Mouse (Mus musculus) forebrain, embryonic 16.5 days (tissue): ENCODE data around the gene Eng. TPM values are rescaled to one million over a fixed set of nuclear protein-coding genes. Genes with fewer than 3 reads are reported as not detected.

Experiments
- ATAC-seq: fragments of 200-750 bp; cut with Nextera tagmentation; 2 replicates; pipeline ENCODE4 v1.8.0; 2017; ENCODE audit warnings: mild to moderate bottlenecking, moderate library complexity
- H3K27ac ChIP-seq: fragments of 300-500 bp; sonication (generic); 2 replicates; pipeline ENCODE4 v1.5.1; 2014; ENCODE audit warnings: low read length, control low read depth
- H3K27me3 ChIP-seq: fragments of 300-500 bp; sonication (generic); replicated peaks from 2 replicates; pipeline ENCODE4 v1.6.1; 2014; ENCODE audit warnings: low read length; ENCODE audit not compliant: control insufficient read depth, insufficient read depth
- H3K36me3 ChIP-seq: fragments of 300-500 bp; sonication (generic); 2 replicates; pipeline ENCODE4 v1.6.1; 2014; ENCODE audit not compliant: control insufficient read depth, insufficient read depth
- H3K4me1 ChIP-seq: fragments of 300-500 bp; sonication (generic); replicated peaks from 2 replicates; pipeline ENCODE4 v1.6.1; 2014; ENCODE audit warnings: low read length; ENCODE audit not compliant: control insufficient read depth, insufficient read depth
- H3K4me2 ChIP-seq: fragments of 300-500 bp; sonication (generic); 2 replicates; pipeline ENCODE4 v1.6.1; 2014; ENCODE audit warnings: mild to moderate bottlenecking, low read length, control low read depth
- H3K4me3 ChIP-seq: fragments of 300-500 bp; sonication (generic); replicated peaks from 2 replicates; pipeline ENCODE4 v1.5.1; 2014; ENCODE audit warnings: mild to moderate bottlenecking, low read length, control low read depth
- H3K9ac ChIP-seq: fragments of 300-500 bp; sonication (generic); replicated peaks from 2 replicates; pipeline ENCODE4 v1.6.1; 2014; ENCODE audit warnings: low read depth, low read length, control low read depth
- H3K9me3 ChIP-seq: fragments of 300-500 bp; sonication (generic); 2 replicates; pipeline ENCODE4 v1.6.1; 2016; ENCODE audit warnings: low read length; ENCODE audit not compliant: control insufficient read depth
- WGBS: fragments of 180-500 bp; shearing (Covaris S2); extraction: QIAGEN DNeasy Blood & Tissue Kit; methylation state at CpG from one replicate; pipeline ENCODE4 v1.1.7; 2014; 5-methylcytosine and 5-hydroxymethylcytosine counted together
- polyA plus RNA-seq: library from polyadenylated mRNA; unstranded; fragments of >200 nt; fragmentation: Nextera tagmentation; extraction: Ambion mirVana; gene quantifications from 2 replicates; pipeline ENCODE4 v1.2.1, GENCODE M21; 2015

Gene Eng
- polyA plus RNA-seq, 1 experiment from 2014 or later = 27.3 TPM

DNA sequence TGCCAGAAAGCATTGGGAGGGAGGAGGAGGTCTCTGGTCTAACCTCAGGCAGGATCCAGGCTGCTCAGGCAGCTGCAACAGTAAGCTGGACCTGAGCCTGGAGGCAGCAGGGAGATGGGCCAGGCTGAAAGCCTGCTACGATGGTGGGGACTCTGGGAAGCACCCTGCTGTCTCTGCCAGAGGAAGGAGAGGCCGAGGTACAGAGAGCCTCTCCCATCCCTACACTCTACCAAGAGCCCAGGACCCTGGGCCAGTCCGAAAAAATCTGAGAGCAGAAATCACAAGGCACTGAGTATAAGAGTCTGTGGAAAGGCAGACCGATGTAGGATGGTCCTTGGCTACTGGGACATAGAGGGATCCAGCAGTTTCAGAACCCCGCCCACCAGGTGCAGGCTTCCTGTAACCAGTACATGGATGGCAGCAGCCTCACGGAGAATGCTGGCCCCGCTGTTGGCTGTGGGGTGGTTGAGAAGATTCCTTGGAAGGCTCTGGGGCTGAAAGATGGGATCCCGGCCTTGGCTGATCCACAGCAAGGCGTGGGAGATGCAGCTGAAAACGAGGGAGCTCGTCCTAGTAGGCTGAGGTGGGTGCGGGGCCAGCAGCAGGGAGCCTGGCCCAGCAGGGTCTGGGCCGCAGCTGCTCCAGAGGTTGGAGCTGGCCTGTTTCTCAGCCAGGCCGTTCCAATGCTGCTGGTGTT lies 36.5 kb downstream of the Eng start:
- Histone ChIP-seq H3K9ac (no peak overlapping the region), H3K4me1 (no peaks in the 10 kb centered on the region), H3K27ac (no peak overlapping the region), H3K36me3 (peaks cover 13% of the 10 kb centered on the region), H3K9me3 (no peaks in the 10 kb centered on the region), H3K4me3 (no peak overlapping the region), H3K4me2 (no peak overlapping the region), H3K27me3 (no peaks in the 10 kb centered on the region)
- no peak for ATAC-seq
- 83% methylated on average over 14 of the region's 14 CpGs for WGBS

DNA sequence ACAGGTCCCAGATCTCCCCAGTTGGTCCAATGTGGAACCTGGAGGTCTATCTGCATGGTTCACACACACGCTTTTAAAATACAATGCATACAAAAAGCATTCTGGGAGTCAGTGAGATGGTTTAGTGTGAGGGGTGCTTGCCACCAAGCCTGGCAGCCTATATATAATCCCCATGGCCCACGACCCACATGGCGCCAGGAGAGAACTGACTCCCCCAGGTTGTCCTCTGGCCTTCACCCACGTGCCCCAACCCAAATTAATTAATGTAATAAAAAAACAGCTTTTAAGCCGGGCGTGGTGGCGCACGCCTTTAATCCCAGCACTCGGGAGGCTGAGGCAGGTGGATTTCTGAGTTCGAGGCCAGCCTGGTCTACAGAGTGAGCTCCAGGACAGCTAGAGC lies 37.3 kb downstream of the Eng start:
- no peaks in the 10 kb centered on the region for H3K27me3 ChIP-seq
- ATAC-seq = no peak

DNA sequence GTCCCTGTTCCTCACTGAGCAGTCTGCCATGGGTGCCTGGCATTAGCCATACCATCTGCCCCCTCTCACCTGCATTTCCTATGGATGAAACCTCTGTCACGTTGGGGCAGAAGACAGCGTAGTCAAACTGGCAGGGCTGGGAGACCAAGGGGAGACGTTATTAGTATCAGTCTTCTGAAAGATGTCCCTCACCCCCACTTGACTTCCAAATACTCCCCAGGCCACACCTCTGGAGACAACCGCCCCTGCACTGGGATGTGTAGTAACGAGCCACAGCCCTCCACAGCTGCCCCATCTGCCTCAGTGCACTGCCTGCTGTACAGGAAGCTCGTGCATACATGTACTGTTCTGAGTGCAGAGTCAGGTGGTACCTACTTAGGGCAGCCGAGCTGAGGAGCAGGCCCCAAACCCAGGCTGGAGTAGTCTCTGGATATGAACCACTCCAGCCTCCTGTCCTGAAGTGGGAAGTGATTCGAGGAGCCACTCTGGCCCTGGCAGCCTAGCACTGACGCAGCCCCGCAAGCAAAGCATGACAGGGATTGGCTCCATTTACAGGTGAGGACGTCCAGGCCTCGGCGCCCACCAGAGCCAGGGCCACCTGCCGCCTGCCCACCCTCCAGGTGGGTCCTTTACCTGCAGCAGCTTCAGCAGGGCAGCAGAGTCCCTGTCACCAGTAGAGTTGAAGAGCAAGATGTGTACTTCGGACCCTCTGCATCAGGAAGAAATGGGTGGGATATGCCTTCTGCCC lies 38.5 kb downstream of the Eng start:
- Histone ChIP-seq H3K36me3 (peaks cover 13% of the 10 kb centered on the region), H3K4me2 (no peak overlapping the region), H3K27ac (no peak overlapping the region), H3K9ac (no peak overlapping the region), H3K9me3 (no peaks in the 10 kb centered on the region), H3K4me1 (0 out of 2 replicates have a peak, but pooled peaks cover 2% of the 10 kb centered on the region), H3K4me3 (no peak overlapping the region), H3K27me3 (no peaks in the 10 kb centered on the region)
- 89% methylated on average over 15 of the region's 15 CpGs for WGBS
- no peak for ATAC-seq

More for the DNA sequence above, 37.3 kb downstream of the Eng start:
- 91% methylated on average over 10 of the region's 10 CpGs for WGBS
- Histone ChIP-seq H3K4me1 (no peaks in the 10 kb centered on the region), H3K9me3 (no peaks in the 10 kb centered on the region), H3K27ac (no peak overlapping the region), H3K4me2 (no peak overlapping the region), H3K9ac (no peak overlapping the region), H3K4me3 (no peak overlapping the region), H3K36me3 (peaks cover 13% of the 10 kb centered on the region)

DNA sequence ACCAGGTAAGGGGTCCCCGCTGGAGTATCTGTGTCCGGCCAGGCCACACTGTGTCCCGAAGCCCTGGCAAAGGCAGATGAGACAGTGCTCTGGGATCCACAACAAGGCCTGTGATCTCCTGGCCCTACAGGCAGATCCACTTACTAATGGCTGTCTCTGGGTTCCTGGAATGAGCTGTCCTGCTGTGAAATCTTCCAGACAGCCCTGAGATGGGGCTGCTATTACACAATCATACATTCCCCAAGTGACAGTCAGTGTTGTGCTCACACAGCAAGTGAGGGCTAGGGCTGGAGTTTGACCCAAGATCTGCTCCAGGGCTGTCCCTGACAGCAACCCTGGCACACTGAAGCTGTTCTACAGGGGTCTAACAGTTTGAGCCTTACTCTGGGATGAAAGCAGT lies 39.4 kb downstream of the Eng start:
- Histone ChIP-seq H3K27me3 (no peaks in the 10 kb centered on the region), H3K36me3 (peaks cover 13% of the 10 kb centered on the region), H3K9ac (no peak overlapping the region), H3K9me3 (no peaks in the 10 kb centered on the region), H3K4me2 (no peak overlapping the region), H3K4me1 (0 out of 2 replicates have a peak, but pooled peaks cover 2% of the 10 kb centered on the region), H3K4me3 (no peak overlapping the region), H3K27ac (no peak overlapping the region)
- 90% methylated on average over 3 of the region's 3 CpGs for WGBS
- no peak for ATAC-seq

DNA sequence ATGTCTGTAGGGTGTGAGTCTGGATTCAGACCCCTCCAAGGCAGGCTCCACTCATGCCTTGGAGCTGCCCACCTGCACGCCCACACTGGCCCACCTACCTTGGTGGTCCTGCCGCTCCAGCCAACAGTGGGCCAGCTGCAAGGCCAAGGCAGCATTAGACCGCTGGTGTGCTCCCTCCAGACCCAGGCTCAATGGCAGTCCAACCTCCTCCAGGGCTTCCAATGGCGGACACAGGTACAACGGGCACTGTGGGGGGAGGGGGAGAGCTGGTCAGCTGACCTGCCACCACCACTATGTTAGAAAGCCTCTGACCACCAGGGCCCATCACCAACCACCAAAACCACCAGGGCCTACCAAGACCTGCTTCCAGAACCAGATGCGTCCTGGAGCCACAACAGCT lies 40.2 kb downstream of the Eng start:
- H3K9ac ChIP-seq = no peak overlapping the region
- H3K36me3 ChIP-seq = peaks cover 13% of the 10 kb centered on the region

DNA sequence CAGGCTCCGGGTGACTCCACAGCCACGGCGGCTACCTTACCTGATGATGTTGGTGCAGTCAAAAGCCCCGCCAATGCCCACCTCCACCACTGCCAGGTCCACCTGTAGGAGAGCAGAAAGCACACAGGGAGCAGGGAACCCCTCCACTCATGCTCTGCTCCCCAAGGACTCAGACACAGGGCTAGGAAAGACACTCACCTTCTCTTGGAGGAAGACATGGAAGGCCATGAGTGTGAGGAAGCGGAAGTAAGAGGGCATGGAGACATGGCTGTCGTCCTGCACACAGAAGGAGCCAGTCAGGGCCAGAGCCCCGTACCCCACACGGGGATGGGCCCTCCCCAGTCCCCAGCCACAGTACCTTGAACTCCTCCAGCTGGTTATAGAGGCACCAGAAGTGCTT lies 41.2 kb downstream of the Eng start:
- Histone ChIP-seq H3K4me1 (peaks cover 4% of the 10 kb centered on the region), H3K27me3 (no peaks in the 10 kb centered on the region), H3K9me3 (no peaks in the 10 kb centered on the region), H3K9ac (no peak overlapping the region), H3K4me2 (no peak overlapping the region), H3K4me3 (no peak overlapping the region), H3K36me3 (peaks cover 13% of the 10 kb centered on the region), H3K27ac (no peak overlapping the region)
- WGBS = 94% methylated on average over 8 of the region's 8 CpGs
- ATAC-seq = no peak

More for the DNA sequence above, 40.2 kb downstream of the Eng start:
- Histone ChIP-seq H3K4me1 (0 out of 2 replicates have a peak, but pooled peaks cover 2% of the 10 kb centered on the region), H3K27ac (no peak overlapping the region), H3K4me3 (no peak overlapping the region), H3K27me3 (no peaks in the 10 kb centered on the region), H3K4me2 (no peak overlapping the region), H3K9me3 (no peaks in the 10 kb centered on the region)
- ATAC-seq = no peak
- 98% methylated on average over 6 of the region's 6 CpGs for WGBS

DNA sequence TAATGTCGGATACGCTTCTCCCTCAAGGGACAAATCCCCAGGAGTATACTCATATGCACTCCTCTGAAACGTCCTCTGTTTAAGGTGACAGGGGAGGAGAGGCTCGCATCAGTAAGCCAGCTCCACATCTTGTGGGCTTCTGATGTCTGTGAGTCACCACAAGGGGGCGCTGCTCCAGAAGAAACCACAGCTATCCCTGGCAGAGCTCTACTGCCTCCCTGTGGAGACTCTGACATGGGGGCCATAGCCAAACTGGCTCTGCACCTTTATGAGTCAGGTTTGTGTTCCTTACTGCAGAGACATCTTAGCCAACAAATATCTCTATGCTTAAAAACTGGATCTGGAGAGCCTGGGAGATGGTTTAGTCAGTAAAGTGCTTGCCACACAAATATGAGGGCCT lies 43.0 kb downstream of the Eng start:
- ATAC-seq = no peak
- H3K9me3 ChIP-seq = no peaks in the 10 kb centered on the region
- WGBS = 16% methylated on average over 5 of the region's 5 CpGs

DNA sequence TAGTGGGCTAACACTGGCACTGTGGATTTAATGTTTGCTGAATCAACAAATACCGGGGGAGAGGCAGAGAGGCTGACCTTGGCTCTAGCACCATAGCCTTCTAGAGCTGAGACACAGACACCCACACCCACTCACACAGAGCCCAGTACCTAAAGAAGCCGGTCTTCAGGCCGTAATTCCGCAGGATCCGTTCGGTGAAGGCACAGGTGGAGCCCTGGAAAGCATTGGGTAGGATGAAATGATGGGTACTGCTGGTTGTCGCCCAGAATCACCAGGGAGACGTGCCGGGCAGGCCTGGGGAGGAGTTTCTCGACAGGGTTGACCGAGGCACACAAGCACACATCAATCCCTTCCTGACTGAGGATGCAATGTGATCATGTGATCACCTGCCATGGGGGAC lies 44.6 kb downstream of the Eng start:
- Histone ChIP-seq H3K27ac (no peak overlapping the region), H3K4me3 (no peak overlapping the region), H3K4me2 (no peak overlapping the region), H3K4me1 (peaks cover 15% of the 10 kb centered on the region), H3K9ac (no peak overlapping the region), H3K27me3 (no peaks in the 10 kb centered on the region), H3K9me3 (no peaks in the 10 kb centered on the region), H3K36me3 (peaks cover 6% of the 10 kb centered on the region)
- 89% methylated on average over 11 of the region's 11 CpGs for WGBS
- no peak for ATAC-seq

More for the DNA sequence above, 43.0 kb downstream of the Eng start:
- no peak overlapping the region for H3K4me3 ChIP-seq
- no peaks in the 10 kb centered on the region for H3K27me3 ChIP-seq
- peaks cover 11% of the 10 kb centered on the region for H3K36me3 ChIP-seq
- no peak overlapping the region for H3K9ac ChIP-seq
- H3K4me1 ChIP-seq = peaks cover 15% of the 10 kb centered on the region
- no peak overlapping the region for H3K4me2 ChIP-seq
- H3K27ac ChIP-seq = no peak overlapping the region

DNA sequence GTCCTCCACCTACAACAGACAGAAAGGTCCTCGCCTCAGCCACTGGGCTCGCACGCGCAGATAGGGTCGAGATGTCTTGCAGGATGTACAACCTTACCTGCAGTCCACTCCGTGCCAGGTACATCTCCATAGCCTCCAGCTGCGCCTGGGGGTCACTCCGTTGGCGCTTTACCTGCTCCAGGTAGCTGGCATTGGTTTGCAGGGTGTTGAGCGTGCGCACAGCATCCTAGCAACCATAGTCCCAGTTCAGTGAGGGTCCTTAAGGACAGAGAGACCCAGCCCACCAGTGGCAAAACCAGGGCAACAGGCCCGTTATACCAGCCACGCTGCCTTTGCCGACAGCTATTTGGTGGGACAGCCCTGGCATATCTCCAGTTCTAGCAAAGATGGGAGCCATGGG lies 46.1 kb downstream of the Eng start:
- Histone ChIP-seq H3K4me2 (no peak overlapping the region), H3K4me1 (peaks cover 15% of the 10 kb centered on the region)

More for the DNA sequence above, 46.1 kb downstream of the Eng start:
- no peaks in the 10 kb centered on the region for H3K27me3 ChIP-seq
- no peaks in the 10 kb centered on the region for H3K36me3 ChIP-seq
- H3K9me3 ChIP-seq = no peaks in the 10 kb centered on the region
- no peak overlapping the region for H3K27ac ChIP-seq
- ATAC-seq = no peak
- 92% methylated on average over 14 of the region's 14 CpGs for WGBS
- no peak overlapping the region for H3K4me3 ChIP-seq
- H3K9ac ChIP-seq = no peak overlapping the region
